Mouse (Mus musculus): ENCODE results near the gene Ccn6.
"Not testable (repeated sequence)": the region's sequence is repeated elsewhere in the genome, so short reads cannot be mapped to it uniquely, and the experiment has no call there.

The Ccn6 gene

GRCm38 (mm10) chr10:39163694-39164093 is at the start of gene Ccn6:
Ccn6 (minus strand) TSS chr10:39163794.
- no peak for DNase-seq

GRCm38 (mm10) chr10:39210031-39210430 is 46.4 kb upstream of the Ccn6 start:
- no peak for DNase-seq

GRCm38 (mm10) chr10:39209161-39210025 is 45.8 kb upstream of the Ccn6 start:
- peak; percentile 24 to 26 for DNase-seq

- peak in 1 of 2 experiments; percentile 12 for DNase-seq
Measured at GRCm38 (mm10) chr10:39208712-39209111, 45.1 kb upstream of the Ccn6 start.

GRCm38 (mm10) chr10:39207310-39207855 is 43.8 kb upstream of the Ccn6 start:
- no peak for DNase-seq

GRCm38 (mm10) chr10:39202490-39202889 is 38.9 kb upstream of the Ccn6 start:
- DNase-seq, result no peak

GRCm38 (mm10) chr10:39198216-39198615 is 34.6 kb upstream of the Ccn6 start:
- not testable (repeated sequence) for DNase-seq

GRCm38 (mm10) chr10:39192673-39193072 is 29.1 kb upstream of the Ccn6 start:
- DNase-seq, result no peak

GRCm38 (mm10) chr10:39185545-39185906 is 21.9 kb upstream of the Ccn6 start:
- no peak for DNase-seq

- no peak for DNase-seq
Measured at GRCm38 (mm10) chr10:39184864-39185544, 21.4 kb upstream of the Ccn6 start.

- DNase-seq, result peak; percentile 22 to 56
Measured at GRCm38 (mm10) chr10:39176981-39177380, 13.4 kb upstream of the Ccn6 start.

GRCm38 (mm10) chr10:39173077-39173476 is 9.5 kb upstream of the Ccn6 start:
- peak; percentile 15 to 54 for DNase-seq

GRCm38 (mm10) chr10:39172540-39172931 is 8.9 kb upstream of the Ccn6 start:
- no peak for DNase-seq

- peak; percentile 87 to 91 for DNase-seq
Measured at GRCm38 (mm10) chr10:39171603-39172539, 8.3 kb upstream of the Ccn6 start.

- DNase-seq, result peak; percentile 90 to 91
Measured at GRCm38 (mm10) chr10:39171134-39171533, 7.5 kb upstream of the Ccn6 start.

- DNase-seq, result no peak
Measured at GRCm38 (mm10) chr10:39170706-39171105, 7.1 kb upstream of the Ccn6 start.

- peak; percentile 60 to 71 for DNase-seq
Measured at GRCm38 (mm10) chr10:39170181-39170580, 6.6 kb upstream of the Ccn6 start.

GRCm38 (mm10) chr10:39169642-39170041 is 6.0 kb upstream of the Ccn6 start:
- no peak for DNase-seq

- DNase-seq, result no peak
Measured at GRCm38 (mm10) chr10:39167611-39168010, 4.0 kb upstream of the Ccn6 start.

GRCm38 (mm10) chr10:39165632-39166115 is 2.1 kb upstream of the Ccn6 start:
- peak in 1 of 2 experiments; percentile 14 for DNase-seq

GRCm38 (mm10) chr10:39162666-39163484 is 719 bp downstream of the Ccn6 start:
- DNase-seq, result peak in 1 of 2 experiments; percentile 28
